Mouse (Mus musculus): ENCODE results near the gene Pidd1.

DNA sequence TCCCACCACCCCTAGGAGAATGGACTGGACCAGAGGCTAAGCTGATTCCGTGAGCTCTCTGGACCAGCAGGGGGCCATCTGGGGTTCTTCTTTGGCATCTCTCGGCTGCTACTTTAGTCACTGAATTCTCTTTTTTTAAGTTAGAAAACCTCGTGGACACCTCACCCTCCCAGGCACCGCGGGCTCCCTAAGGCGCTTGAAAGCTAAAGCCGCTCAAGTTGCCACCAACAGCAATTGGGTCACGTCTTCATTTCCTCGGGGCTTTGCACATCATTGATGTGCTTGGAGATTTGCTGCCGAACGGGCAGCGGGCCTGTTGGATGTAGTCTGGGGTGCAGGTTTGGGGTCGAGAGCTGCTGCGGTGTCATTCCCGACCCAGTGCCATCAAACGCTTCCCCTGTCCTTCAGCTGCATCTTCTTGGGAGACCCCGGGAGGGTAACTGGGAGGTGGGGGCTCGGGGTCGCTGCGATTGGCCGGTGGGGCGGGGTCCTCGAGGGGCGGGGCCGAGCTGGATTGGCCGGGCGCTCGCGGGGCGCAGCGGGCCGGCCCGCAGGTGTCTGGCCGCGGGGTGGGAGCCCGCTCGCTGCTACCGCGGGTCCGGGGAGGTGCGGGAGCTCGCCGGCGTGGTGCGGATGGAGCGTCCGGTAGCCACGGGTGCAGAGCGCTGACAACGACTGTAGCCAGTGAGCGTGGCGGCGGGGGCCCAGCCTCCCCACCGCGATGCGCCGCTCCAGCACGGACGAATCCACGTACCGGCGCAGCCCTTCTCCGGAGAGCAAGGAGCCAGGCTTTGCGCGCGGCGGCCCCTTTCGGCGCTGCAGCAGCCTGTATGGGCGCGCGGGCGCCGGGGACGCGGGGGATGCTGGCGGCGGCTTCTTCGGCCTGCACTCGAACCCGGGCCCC, 37.9 kb upstream of the Pidd1 start:
- TF ChIP-seq MAFK (IDR thresholded peaks at IDR 0.05; ENCODE audit: insufficient replicate concordance, low read length) (no peak), CTCF (conservative IDR thresholded peaks at IDR 0.05 in 1 of 2, IDR thresholded peaks at IDR 0.05 in 1 of 2; ENCODE audit: low read depth in 2 of 2, low read length in 2 of 2) (peak in 1 of 2 experiments; percentile 60; a peak in 2 of 4 replicates), POLR2A (IDR thresholded peaks at IDR 0.05; ENCODE audit: low read depth, low read length) (no peak)

All from CH12.LX (cell line).